Mouse (Mus musculus) heart, adult 8-10 months (tissue): ENCODE measurements around the gene Ankrd60. TPM values are rescaled to one million over a fixed set of nuclear protein-coding genes. Genes with fewer than 3 reads are reported as not detected.

Experiments
- DNase-seq: peaks from one replicate; pipeline ENCODE4 v3.0.0; 2022; ENCODE audit warnings: low spot score
- total RNA-seq, 4 experiments: library from RNA; stranded (reverse); gene quantifications; 2 replicates each; pipeline ENCODE4 v1.2.4; 2022

Ankrd60 gene
- not detected for total RNA-seq

DNA sequence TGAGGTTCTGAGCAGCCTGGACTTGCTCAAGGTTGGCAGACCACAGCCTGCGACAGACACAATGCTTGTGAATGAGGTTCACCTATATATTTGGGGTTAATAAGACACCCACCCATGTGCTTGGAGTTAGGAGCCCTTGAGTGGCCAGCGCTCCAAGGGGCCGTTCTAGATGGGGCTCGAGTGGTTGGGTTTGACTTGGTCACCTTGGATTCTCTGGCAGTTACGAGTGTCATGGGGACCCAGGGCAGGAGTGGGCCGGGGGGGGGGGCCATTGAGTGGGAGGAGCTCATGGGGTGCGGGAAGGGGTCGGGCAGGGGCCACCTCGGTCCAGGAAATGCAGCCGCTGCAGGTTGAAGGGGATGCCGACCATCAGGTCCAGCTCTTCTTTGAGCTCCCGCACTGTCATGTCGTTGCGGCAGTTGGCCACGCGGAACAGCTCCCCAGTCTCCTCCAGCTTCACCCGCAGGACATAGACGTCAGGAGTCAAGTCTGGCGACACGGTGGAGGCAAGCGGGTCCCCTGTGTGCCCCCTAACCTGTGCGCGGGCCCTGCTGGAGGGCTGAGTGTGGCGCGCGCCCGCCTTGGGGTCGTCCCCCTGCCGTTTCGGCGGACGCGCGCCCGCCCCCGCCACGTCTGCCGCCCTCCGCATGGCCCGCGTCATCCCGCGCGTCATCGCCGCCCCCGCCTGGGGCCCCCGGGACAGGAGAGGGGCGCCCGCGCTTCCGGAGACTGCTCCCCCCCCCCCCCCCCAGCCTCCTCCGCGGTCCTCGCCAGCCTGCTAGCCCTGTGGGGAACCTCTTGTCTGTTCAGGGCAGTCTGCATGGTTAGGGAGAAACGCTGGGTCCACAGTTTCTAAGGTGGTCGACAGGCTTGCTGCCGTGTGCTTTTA, at the start of gene Ankrd60:
Ankrd60 (minus strand) TSS at position 697 of the 889 bp plus-strand sequence.
- no peak for DNase-seq

DNA sequence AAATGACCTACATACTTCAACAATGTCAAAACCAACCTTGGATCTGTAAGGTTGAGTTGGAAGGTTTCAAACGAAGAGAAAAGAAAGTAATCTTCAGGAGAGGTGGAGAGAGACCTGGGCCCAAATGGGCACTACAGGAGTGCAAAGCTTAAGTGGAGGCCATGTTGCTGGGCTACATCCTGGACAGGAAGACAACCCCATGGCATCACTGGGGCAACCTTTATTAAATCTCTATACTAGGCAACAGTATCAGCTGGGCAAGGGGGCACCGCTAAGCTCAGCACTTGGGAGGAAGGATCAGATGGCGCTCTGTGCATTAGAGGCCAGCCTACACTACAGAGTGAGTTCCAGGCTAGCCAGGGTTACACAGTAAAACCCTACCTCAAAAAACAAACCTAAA, 47.6 kb upstream of the Ankrd60 start:
- no peak for DNase-seq

DNA sequence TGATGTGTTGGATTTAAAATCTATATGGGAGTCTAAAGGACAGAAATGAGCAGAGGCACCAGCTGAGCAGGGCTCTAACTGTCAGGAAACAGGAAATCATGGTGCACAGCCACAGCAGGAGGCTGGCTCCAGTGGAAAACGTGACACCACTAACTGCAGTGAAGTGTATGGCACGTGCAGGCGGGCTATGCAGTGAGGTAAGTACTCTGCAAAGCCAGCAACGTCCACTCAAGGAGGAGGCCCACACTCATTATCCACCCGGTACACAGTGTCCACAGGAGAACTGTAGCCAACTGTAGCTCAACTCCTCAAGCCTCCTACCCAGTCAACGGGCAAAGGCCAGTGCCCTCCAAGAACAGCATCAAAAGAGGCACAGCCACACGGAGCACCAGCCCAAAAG, 46.5 kb upstream of the Ankrd60 start:
- DNase-seq = no peak

DNA sequence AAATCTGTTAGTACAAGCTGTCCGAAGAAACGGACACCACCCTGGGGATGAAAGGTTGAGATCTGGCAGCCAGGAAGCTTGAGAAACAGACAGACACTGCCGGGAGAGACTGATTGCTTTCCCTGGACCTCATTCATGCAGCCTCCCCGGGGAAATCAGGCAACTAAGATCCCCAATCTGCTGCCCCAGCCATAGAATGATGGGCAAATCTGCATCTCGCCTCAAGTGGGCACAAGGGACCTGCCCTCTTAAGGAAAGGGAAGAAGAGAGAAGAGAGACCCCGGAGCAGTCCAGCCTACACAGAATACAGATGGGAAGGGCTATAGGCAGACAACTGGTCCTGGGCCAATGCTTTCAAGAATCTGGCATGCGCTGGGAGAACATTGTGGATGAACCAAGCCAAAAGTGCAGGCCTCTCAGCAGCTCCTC, 44.0 kb upstream of the Ankrd60 start:
- peak; percentile 64 for DNase-seq

DNA sequence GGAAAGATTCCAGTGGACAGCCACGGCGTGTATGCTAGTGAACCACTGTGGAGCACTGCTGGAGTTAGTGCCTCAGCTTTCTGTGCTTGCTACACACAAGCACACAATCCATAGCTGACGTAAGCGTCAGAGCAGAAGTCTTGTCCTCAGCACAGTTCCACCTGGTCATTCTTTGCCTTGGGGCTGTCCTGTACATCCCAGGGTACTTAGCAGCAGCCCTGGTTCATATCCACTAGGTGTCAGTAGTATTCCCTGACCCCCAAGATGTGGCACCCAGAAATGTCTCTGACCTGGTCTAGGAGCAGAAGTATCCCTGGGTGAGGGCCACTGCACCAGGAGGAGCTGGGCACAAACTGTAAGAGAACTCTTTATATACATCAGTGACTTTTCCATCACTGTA, 42.5 kb upstream of the Ankrd60 start:
- DNase-seq = no peak

DNA sequence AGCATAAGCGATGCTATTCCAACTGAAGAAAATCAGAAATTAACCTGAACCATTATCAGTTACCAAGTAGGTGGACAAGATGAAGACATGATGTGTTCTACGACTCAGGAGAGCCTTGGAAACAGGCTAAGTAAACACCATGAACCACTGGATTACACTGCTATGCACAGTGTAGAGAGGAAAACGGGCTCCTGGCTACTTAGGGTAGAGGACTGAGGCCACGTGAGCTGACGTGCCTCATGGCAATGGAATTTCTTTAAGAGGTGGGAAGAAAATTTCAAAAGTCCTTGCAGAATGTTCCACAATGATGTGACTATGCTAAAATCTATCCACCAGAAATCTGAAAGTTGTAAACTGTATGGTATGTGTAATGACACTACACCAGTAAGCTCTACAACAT, 41.0 kb upstream of the Ankrd60 start:
- no peak for DNase-seq

DNA sequence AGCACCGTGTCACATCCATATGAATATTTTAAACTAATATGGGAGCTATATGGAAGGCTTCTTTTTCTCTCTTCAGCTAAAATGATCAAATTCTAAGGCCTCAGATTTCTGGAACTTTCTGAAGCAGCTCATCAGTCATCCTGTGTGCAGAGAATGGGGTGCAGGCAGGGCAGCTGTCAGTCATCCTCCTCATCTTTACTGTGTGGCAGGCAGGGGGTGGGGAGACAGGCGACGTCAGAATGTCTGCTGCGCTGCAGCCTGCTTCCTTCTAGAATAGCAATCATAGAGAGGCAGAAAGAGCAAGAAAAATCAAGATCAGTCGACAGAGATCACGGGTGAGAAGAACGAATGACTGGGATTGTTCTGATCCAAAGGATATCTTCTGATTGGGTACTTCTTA, 38.0 kb upstream of the Ankrd60 start:
- no peak for DNase-seq

DNA sequence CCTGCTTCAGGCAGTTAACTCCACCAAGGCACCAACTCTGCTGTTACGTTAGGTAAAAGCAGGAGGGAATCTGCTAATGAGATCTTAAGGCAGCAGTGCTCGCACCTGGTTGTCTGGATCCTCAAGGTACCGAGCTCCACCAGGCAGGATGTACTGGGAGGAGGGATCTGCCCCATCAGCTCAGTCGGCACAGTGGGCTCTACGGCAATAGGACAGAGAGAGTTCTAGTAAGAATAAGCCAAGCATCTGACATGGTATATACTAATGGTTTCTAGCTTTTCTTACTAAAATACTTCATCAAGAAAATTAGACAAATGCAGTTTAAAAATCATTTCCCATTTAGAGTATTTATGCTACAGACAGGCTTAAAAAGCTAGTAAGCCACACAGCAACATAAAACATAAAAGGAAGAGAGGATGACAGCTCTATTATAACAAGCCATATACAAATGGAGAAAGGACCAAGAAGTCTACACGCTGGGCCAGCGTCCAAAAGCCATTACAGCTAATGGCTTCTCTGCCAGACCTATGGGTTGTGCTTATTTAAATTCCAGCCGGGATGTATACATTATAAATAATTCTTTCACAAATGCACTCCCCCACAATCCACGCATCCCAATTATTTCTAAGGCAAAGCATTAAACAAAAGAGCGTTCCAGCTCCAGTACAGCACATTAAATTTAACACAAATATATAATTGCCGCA, 37.4 kb upstream of the Ankrd60 start:
- no peak for DNase-seq

DNA sequence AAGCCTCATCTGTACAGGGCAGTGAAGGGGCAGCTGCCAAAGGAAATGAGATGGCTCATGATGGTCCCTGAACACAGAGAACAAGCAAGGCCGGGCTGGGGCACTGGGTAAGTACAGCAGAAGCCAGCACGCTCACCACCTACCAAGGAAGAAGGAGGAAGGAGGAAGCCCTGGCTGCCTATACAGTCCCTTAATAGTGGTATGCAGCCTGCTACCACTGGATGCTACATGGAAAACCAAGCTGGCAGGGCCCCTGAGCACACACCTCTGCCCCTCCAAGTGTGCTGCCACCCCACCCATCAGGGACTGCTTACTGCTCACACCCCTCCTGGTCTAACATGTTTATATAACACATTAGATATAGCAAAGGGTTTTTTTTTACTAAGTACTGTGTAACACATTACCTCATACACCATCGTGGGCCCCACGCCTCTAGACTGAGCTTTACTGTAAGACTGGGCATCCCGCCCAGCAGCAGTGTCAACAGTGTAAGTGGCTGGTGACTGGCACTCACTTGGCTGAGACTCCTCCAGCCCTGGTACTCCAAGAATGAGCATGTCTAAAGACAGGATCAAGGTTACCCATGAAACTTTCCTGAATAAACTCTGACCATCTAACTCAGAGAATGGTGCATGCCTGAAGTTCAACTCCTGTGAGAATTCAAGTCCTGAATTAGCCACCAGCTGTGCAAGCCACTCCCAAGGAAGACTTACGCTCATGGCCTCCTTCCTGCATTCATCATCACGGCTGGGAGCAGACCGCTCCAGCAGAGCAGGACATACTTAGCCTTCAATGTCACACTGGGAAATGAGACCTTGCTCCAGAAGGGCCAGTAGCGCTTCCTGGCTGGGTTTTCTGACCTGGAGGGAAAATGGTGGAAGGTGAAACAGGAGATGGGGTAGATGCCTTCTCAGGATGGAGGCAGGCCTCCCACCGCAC, 30.1 kb upstream of the Ankrd60 start:
- DNase-seq = peak; percentile 65

DNA sequence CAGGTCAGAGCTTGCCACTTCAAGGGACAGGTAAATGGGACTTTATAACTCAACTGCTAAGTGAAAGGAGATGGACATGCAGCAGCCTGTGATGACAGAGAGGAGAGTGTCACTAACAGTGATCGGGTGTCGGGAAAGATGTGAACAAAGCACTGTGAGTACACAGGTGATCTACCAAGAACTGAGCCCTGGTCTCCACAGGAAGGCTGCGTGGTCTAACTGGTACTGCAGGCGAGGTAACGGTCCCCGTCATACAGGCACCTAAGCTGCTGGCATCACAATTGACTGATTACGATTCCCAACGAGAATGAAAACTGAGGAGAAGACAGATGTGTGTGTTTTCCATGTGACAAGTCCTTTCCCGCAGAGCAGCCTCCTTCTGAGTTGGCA, 28.2 kb upstream of the Ankrd60 start:
- DNase-seq = no peak

DNA sequence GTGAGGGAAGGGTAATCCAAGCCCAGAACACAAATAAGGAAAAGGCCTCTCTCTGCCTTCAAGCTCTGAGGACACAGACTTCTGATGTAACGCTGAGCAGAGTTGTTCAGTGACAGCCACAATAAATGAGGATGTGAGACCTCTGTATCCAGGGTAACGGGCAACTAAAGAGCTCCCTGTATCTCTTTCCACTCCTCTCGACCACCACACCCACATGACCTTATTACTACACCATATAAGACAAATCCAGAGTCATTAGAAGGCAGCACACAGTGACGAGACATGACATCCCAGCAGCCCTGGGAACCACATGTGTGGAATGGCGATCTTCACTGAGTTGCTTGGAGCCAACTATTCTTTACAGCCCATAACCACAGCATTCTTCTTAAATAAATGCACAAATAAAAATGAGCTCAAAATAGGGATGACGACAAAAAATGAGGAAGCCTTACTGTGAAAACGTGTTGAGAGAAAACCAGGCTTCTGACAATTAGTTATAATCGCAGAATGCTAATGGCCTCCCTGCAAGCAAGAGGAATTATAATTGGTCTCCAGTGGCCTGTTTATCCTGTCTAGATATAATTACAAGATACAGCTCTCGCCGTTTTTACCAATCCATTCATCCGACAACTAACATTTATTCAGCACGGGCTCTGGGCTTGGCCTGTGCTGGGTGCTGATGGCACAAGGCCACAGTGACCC, 27.7 kb upstream of the Ankrd60 start:
- no peak for DNase-seq

DNA sequence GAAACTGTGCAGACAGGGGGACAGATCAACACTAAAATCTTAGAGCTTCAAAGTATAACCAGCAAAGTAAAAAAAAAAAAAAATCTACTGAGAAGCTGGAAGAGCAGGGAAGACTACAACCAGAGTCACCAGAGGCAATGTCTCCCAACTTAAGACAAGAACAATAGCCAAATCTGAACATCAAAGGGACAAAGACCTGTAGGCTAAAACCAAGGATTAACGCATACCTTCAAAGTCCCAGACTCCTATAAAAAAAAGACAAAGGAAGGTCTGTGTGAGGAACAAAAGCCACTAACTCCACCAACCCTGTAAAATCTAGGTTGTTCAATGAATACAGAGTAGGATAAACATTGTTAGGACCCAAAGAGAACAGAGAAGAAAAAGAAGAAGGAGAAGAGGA, 23.7 kb upstream of the Ankrd60 start:
- no peak for DNase-seq

DNA sequence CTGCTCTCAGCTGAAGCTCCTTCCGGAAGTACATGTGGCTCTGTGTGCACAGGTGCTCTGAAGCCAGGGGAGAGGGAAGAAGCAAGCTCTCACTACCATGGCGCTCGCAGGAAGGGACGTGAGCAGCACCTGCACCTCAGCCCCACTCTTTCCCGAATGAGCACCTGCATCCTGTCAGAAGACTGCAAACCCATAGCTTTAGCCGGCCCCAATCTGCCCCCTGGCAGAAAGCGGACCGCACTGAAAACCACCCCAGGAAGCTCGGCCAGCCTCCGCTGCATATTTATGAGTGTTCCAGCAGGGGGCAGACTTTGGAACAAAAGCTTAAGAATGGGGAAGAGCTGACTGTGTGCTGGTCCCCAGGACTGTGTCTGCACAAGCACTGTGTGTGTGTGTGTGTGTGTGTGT, 17.2 kb upstream of the Ankrd60 start:
- no peak for DNase-seq

DNA sequence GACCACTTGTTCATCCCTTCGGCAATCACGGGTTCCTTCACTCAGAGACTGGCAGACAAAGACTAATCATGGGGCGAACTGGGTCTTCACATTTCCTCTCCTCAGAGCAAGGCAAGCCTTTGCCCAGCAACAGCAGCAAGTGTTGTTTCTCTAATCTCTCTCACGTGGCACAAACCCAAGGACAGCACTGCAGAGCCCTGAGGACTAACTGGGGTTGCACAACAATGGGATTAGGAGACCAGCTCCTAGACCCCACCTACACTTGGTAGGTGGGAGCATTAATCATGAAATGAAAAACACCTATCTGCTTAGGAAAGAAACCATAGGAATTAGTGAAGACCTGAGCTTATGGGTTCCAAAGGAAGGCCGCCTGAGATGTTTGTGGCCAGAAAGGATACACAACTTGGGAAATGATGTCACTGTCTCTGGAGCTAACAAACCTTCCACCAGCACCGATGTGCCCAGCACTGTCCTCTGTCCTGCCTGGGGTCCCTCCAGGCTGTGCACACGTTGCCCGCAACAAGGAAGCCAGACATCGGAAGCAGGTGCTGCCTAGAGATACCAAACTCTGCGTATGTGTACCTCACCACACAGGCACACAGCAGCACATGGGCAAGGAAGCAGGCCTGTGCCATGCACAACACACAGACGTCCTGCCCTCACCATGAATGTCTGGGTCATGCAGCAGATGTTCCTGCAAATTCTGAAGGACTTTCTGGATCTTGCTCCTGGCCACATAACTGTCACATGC, 16.3 kb upstream of the Ankrd60 start:
- DNase-seq = no peak

DNA sequence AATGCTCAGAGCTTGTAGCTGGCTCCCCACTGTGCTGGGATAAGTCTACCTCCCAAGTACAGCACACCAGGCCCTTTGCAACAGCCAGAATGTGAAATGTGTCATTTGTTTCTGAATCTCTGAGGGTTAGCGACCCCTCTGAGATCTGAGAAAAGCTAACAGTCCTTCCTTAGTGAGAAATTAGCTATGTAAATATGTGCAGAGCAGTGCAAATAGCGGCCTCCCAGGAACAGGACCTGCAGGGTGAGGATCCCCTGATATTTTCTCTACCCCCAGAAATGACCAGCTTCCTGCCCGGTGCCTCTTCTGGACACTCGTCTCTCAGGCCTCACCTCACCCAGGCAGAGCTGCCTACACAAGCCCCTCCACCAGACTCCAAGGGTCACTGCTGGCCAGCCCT, 15.7 kb upstream of the Ankrd60 start:
- no peak for DNase-seq

DNA sequence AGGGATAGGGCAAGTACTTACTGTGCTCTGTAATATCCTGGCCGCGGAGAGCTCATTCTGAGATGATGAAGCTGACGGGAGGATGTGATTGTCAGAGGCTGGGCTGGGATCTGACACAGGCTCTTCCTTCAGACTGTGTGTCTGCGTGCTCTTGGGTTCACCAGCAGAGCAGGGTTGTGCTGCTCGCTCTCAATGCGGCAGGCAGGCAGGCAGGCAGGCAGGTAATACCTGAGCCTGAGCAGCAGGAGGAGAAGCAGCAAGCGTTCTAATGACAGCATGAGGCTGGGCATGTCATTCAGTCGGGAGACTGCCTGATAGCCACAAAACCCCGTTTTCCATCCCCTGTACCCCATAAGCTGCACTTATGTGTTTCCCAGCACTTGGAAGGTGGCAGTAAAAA, 14.6 kb upstream of the Ankrd60 start:
- DNase-seq = no peak

DNA sequence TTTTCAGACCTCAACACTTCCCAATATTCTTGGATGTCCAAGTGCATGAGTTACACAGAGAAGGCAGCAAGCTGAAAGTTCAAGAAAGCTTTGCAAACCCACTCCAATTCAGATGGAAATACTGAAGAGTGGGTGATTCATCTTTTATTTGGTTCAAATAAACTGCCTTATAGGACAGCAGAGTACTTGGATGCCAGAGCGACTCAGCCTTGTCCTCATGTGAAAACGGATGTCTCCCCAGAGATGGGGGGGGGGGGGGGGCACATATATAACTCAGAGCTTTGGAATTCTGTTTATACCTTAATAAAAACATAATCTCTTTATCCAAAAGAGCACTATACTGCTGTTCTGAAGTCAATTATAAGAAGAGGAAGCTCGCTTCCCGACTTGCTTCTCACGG, 9.2 kb upstream of the Ankrd60 start:
- no peak for DNase-seq

DNA sequence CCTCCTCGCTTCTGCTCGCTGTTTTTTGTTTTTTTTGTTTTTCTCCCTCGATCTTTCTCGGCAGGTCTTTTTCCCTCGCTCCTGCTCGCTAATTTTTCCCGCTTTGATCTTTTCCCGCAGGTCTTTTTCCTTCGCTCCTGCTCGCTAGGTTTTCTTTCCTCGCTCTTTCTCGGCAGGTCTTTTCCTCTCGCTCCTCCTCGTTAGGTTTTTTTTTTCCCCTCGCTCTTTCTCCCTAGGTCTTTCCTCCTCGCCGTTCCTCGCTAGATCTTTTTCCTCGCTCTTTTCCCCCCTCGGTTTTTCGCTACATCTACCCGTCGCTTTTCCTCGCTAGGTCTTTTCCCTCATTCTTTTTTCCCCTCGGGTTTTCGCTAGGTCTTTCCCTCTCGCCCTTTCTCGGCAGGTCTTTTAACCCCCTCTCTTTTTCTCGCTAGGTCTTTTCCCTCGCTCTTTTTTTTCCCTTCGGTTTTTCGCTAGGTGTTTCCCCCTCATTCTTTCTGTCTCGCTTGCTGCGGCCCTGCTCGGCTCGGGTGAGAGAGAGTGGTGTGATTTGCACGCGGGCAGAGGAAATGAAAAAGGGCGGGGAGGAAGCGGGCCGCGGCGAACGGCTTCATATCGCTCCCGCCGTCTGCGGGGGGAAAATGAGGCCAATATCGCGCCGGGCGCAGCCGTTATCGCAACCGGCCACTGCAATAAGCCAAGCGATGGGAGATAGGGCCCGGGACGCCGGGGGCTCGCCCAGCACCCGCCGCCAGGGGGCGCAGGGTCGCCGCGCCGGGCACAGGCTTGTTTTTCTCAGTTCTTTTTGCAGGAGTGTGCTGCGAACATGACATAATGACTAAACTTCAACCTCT, 8.2 kb upstream of the Ankrd60 start:
- peak; percentile 44 for DNase-seq

DNA sequence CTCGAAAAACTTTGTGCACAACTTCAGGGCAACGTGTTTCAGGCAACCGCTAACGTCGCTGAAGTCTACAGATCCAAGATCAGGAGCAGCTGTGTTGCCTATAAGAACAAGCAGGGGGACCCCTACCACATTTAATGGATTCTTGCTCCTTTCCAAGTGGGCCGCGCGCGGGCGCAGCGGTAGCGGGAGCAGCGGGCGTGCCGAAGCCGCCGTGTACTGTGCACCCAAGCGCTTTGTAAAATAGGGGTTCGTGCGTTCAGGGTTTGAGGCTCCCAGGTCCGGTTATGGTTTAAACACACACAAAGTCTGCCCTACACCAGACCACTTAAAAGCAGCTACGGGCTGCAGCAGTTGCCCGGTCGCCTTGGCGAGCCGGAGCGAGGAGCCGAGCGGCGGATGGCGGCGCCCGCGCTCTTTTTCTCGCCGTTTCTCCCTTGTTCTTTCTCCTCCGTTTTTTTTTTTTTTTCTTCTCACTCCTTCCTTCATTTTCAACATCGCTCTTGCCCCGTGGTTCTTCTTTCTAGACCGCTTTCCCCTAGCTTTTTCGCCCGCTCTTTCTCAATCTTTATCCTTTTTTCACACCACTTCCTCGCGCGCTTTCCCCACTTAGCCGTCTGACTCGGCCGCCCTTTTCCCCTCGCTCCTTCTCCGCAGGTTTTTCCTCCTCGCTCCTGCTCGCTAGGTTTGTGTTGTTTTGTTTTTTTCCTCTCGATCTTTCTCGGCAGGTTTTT, 7.4 kb upstream of the Ankrd60 start:
- DNase-seq = no peak
